Mouse (Mus musculus) cerebellum, adult 2 months (tissue): ENCODE measurements around the gene Stard13. TPM values are rescaled to one million over a fixed set of nuclear protein-coding genes. Genes with fewer than 3 reads are reported as not detected.

Experiments used
- DNase-seq, 2 experiments: peaks; one replicate each; pipeline ENCODE4 v3.0.0; 2021
- H3K27ac ChIP-seq: fragments of 200-500 bp; 2 replicates; pipeline ENCODE4 v1.5.1; 2012; ENCODE audit warnings: low read length, control low read depth, inconsistent platforms; ENCODE audit not compliant: insufficient read depth
- H3K27me3 ChIP-seq: fragments of 200-500 bp; 2 replicates; pipeline ENCODE4 v1.6.1; 2012; ENCODE audit warnings: inconsistent platforms, mild to moderate bottlenecking, low read length, moderate library complexity; ENCODE audit not compliant: control insufficient read depth, insufficient read depth
- H3K4me1 ChIP-seq: fragments of 200-500 bp; 2 replicates; pipeline ENCODE4 v1.6.1; 2011; ENCODE audit warnings: low read length; ENCODE audit not compliant: control insufficient read depth, insufficient read depth
- H3K4me3 ChIP-seq: fragments of 200-500 bp; replicated peaks from 2 replicates; pipeline ENCODE3; 2011; ENCODE audit warnings: mild to moderate bottlenecking, low read depth, low read length, control low read depth; ENCODE audit not compliant: insufficient read depth
- CTCF ChIP-seq: fragments of 200-500 bp; IDR thresholded peaks from 2 replicates; pipeline ENCODE4 v1.5.1; 2011; ENCODE audit warnings: low read depth, mild to moderate bottlenecking, control low read depth, low read length, moderate library complexity, borderline replicate concordance; ENCODE audit not compliant: insufficient read depth
- POLR2A ChIP-seq: fragments of 200-500 bp; IDR thresholded peaks from 2 replicates; pipeline ENCODE4 v1.6.1; 2011; ENCODE audit warnings: low read length, control low read depth, borderline replicate concordance; ENCODE audit not compliant: insufficient read depth
- WGBS: fragments of 180-500 bp; shearing (Covaris S2); methylation state at CpG from one replicate; pipeline ENCODE4 v1.1.7; 2018; 5-methylcytosine and 5-hydroxymethylcytosine counted together
- polyA plus RNA-seq: library from polyadenylated mRNA; depleted of rRNA; stranded (reverse); fragments of >200 nt; gene quantifications from 2 replicates; pipeline ENCODE4 v1.2.3, GENCODE M21; 2012

The Stard13 gene
- polyA plus RNA-seq, 1 experiment = 9.8 TPM

DNA sequence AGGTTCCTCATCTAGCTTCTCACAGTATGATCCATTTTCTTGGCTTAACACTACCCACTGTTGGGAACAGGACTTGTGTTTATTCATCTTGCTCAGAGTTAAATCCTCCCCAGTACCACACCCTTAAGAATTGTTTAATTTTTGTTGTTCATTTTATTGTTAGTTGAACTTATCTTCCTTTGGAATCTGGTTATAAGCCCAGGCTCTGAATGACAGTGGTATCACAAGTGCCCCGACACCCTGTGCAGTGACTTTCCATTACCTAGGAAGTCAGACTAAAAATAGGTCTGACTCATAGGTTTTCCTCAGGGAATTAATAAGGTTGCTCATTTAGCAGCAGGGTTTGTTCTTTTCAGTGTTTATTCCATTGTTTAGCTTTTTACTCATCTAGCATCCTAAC, 168.4 kb downstream of the Stard13 start:
- Histone ChIP-seq H3K4me1 (no peaks in the 10 kb centered on the region; the same call in 1 of the 2 replicates), H3K27ac (no peak overlapping the region), H3K27me3 (no peaks in the 10 kb centered on the region), H3K4me3 (no peak overlapping the region)
- WGBS = 48% methylated on average over 1 of the region's 1 CpGs
- no peak for TF ChIP-seq POLR2A
- no peak for TF ChIP-seq CTCF
- peak in 1 of 2 experiments; percentile 21 for DNase-seq

DNA sequence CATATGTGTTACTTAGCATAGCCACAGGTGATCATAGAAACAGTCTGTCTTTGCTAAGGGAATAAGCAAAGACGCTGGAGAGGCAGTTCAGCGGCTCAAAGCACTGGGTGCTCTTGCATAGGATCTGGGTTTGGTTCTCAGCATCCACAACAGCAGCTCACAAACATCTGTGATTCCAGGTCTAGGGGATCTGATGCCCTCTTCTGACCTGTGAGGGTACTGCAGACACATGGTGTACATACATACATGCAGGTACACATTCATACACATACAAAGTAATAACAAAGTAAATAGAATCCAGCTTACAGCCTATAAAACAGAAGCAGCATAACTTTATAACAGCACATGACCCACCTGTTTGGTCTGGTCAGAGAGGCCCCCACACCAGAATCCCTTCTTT, 171.7 kb downstream of the Stard13 start:
- no peak for TF ChIP-seq CTCF

DNA sequence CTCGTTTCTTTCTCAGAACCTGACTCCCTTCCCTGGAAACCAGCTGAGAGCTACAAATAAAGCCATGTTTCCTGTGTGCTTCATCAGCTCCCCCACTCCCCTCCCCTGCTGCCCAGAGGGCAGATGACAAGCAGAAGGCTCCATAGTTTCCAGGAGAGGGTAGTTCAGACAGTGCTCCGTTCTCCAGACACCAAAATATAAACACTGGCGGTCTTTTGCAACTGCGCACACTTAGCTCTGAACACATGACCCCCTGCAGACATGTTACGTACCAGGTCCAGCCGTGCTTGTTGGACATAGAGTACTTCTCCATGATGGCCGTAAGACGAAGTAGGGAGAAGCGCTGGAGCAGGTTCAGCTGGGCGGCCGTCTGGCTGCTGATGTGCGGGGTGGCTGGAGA, 173.2 kb downstream of the Stard13 start:
- H3K27me3 ChIP-seq = no peaks in the 10 kb centered on the region
- TF ChIP-seq POLR2A (no peak), CTCF (no peak)
- H3K4me3 ChIP-seq = no peak overlapping the region
- no peak for DNase-seq
- WGBS = 19% methylated on average over 12 of the region's 12 CpGs
- no peaks in the 10 kb centered on the region; the same call in 1 of the 2 replicates for H3K4me1 ChIP-seq
- H3K27ac ChIP-seq = no peak overlapping the region

More for the DNA sequence above, 171.7 kb downstream of the Stard13 start:
- H3K27me3 ChIP-seq = no peaks in the 10 kb centered on the region
- no peaks in the 10 kb centered on the region; the same call in 1 of the 2 replicates for H3K4me1 ChIP-seq
- WGBS = 98% methylated on average over 2 of the region's 2 CpGs
- no peak overlapping the region for H3K4me3 ChIP-seq
- DNase-seq = no peak
- H3K27ac ChIP-seq = no peak overlapping the region

DNA sequence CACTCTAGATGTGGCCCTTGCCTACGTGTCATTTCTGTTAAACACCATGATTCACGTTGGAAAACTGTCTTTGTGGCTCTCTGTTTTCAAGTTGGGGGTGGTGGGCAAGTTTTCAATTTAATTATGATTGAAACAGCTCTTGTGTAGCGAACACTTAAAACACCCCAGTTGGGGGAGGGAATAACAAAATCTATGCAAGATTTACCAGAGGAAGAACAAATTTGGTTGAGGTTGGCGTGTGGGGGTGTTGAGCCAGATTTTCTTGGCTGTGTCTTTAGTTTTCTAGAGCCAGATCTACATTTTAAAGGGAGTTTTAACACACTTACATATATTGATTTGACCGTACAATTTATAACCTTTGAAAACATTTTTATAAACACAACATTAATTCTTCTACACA, 173.9 kb downstream of the Stard13 start:
- no peaks in the 10 kb centered on the region for H3K27me3 ChIP-seq
- no peak overlapping the region for H3K27ac ChIP-seq
- 81% methylated on average over 5 of the region's 5 CpGs for WGBS
- TF ChIP-seq POLR2A = no peak
- no peak for TF ChIP-seq CTCF
- no peak for DNase-seq
- H3K4me3 ChIP-seq = no peak overlapping the region
- H3K4me1 ChIP-seq = no peaks in the 10 kb centered on the region; the same call in 1 of the 2 replicates

DNA sequence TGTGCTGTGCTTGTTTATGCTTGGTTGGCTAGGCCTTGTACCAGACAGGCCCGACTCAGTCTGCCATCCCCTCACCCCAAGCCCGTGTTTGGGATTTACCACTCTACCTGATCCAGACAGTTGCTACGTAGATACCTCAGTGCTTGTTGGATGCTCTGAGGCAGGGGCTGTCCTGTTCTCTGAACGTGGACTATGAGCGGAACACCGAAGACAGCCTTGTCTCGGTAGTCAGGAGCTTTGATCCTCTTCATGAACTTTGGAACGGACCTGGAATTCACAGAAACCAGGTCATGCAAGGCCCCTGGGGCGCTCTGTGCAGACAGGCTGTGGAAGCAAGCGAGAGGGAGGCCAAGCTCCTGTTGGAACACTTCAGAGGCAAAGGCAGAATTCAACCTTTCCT, 174.3 kb downstream of the Stard13 start:
- TF ChIP-seq POLR2A (no peak), CTCF (no peak)
- no peak overlapping the region for H3K27ac ChIP-seq

DNA sequence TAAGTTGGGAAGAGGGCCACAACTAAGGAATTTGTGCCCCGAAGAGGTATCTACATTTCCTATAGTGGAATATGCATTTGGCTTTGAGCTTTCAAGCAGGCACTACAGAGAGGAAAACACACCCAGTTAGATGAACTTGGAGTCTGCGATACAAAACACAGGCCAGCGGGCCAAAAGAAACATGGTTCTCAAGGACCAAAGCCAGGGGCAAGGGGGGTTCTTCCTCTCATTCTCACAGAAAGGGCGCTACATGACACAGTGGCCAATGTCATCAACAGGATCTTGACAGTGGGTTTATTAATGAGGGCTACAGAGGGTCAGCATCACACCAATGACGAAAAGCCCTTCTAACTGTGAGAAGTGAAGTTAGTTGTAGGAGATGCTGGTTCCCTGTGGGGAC, 175.9 kb downstream of the Stard13 start:
- TF ChIP-seq CTCF (no peak), POLR2A (no peak)
- no peak for DNase-seq
- Histone ChIP-seq H3K27ac (no peak overlapping the region), H3K4me1 (no peaks in the 10 kb centered on the region; the same call in 1 of the 2 replicates), H3K4me3 (no peak overlapping the region), H3K27me3 (no peaks in the 10 kb centered on the region)
- 93% methylated on average over 5 of the region's 5 CpGs for WGBS

More for the DNA sequence above, 174.3 kb downstream of the Stard13 start:
- 71% methylated on average over 10 of the region's 10 CpGs for WGBS
- H3K27me3 ChIP-seq = no peaks in the 10 kb centered on the region
- H3K4me3 ChIP-seq = no peak overlapping the region
- no peak for DNase-seq
- no peaks in the 10 kb centered on the region; the same call in 1 of the 2 replicates for H3K4me1 ChIP-seq

DNA sequence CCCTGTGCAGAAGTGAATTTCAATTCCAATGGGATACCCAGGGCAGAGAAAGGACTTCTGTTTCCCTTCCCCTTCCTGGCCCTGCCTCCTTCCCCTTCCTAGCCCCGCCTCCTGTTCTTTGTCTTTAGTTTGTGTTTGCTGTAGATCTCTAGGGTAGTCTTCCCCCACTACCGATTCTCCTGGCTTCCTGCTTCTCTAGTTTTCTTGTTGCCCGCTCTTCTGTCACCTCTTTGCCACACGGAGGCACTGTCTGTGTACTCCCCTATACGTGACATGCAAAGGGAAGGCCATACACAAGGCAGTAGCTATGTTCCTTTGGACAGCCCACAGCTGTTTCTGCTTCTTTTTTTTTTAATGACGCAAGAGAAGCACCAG, 176.7 kb downstream of the Stard13 start:
- no peaks in the 10 kb centered on the region for H3K27me3 ChIP-seq
- H3K4me1 ChIP-seq = no peaks in the 10 kb centered on the region; the same call in 1 of the 2 replicates
- H3K4me3 ChIP-seq = no peak overlapping the region
- DNase-seq = no peak
- no peak overlapping the region for H3K27ac ChIP-seq
- 82% methylated on average over 6 of the region's 6 CpGs for WGBS
- TF ChIP-seq POLR2A = no peak
- TF ChIP-seq CTCF = no peak

DNA sequence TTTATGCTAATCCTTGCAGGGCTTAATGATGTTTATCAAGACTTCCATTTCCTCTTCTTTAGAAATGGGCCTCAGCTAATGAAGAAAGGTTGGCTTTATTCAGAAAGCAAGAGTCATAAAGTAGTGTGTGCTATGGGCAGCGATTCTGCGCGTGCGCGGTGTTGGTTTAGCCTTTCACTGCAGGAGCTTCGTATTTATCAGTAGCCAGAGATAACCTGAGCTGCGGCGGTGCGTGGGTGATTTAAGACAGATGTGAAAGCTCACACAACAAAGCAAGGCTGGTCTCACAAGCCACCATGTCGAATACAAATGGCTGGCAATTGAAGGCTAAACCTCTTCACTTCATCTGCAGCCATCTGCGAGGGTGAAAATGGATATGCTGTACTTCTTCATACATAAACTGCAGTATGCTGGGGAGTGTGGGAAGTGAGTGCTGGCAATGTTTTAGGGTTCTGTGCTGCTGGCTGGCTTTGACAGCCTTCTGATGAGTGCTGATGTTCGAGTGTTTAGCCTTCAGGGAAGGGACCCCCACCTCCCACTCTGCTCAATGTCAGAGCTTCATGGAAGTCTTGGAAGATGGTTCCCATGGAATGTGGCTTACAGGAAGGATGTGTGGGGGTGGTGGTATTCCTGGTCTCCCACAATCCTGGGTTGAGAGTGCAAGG, 177.2 kb downstream of the Stard13 start:
- H3K27ac ChIP-seq = no peak overlapping the region
- H3K27me3 ChIP-seq = no peaks in the 10 kb centered on the region
- H3K4me1 ChIP-seq = no peaks in the 10 kb centered on the region; the same call in 1 of the 2 replicates
- DNase-seq = no peak
- TF ChIP-seq CTCF (no peak), POLR2A (no peak)
- 91% methylated on average over 12 of the region's 12 CpGs for WGBS
- no peak overlapping the region for H3K4me3 ChIP-seq
